Mouse (Mus musculus) MEL (cell line): ENCODE measurements around the gene Tec.

ENCODE experiments used
- BHLHE40 ChIP-seq: IDR thresholded peaks from 2 replicates; pipeline ENCODE4 v1.6.1; 2012; ENCODE audit warnings: low read depth, mild to moderate bottlenecking, inconsistent platforms, low read length, improper control_type of control experiment, borderline replicate concordance
- CHD2 ChIP-seq: IDR thresholded peaks from 2 replicates; pipeline ENCODE4 v1.6.1; 2011; ENCODE audit warnings: low read length, improper control_type of control experiment
- CTCF ChIP-seq, 3 experiments: IDR thresholded peaks in 2 of 3; conservative IDR thresholded peaks in 1 of 3; 2 replicates each; pipeline ENCODE4 v1.5.1; 2011 to 2012; ENCODE audit warnings: low read length in 3 of 3, low read depth in 2 of 3, mild to moderate bottlenecking in 2 of 3, improper control_type of control experiment in 1 of 3, inconsistent platforms in 1 of 3, mixed read lengths in 1 of 3, moderate library complexity in 1 of 3; ENCODE audit not compliant: control insufficient read depth in 1 of 3, insufficient read depth in 1 of 3, poor library complexity in 1 of 3, severe bottlenecking in 1 of 3
- HCFC1 ChIP-seq: IDR thresholded peaks from 2 replicates; pipeline ENCODE4 v1.6.1; 2012; ENCODE audit warnings: low read depth, mild to moderate bottlenecking, inconsistent platforms, low read length, improper control_type of control experiment, moderate library complexity
- KAT2A ChIP-seq: conservative IDR thresholded peaks from 2 replicates; pipeline ENCODE4 v1.6.1; 2012; ENCODE audit warnings: low read depth, low read length, improper control_type of control experiment, inconsistent platforms
- POLR2A ChIP-seq, 2 experiments: IDR thresholded peaks; 2 replicates each; pipeline ENCODE4 v1.6.1; 2011 to 2012; ENCODE audit warnings: low read length in 2 of 2, mild to moderate bottlenecking in 2 of 2, control low read depth in 1 of 2, improper control_type of control experiment in 1 of 2, low read depth in 1 of 2, moderate library complexity in 1 of 2; ENCODE audit not compliant: control insufficient read depth in 1 of 2, insufficient read depth in 1 of 2, poor library complexity in 1 of 2
- TBP ChIP-seq: IDR thresholded peaks from 2 replicates; pipeline ENCODE4 v1.8.0; 2011; ENCODE audit warnings: low read depth, low read length, improper control_type of control experiment
- USF2 ChIP-seq, 2 experiments: IDR thresholded peaks; 2 replicates each; pipeline ENCODE4 v1.6.1; 2011 to 2012; ENCODE audit warnings: improper control_type of control experiment in 2 of 2, low read length in 2 of 2, borderline replicate concordance in 1 of 2, inconsistent platforms in 1 of 2, low read depth in 1 of 2, mild to moderate bottlenecking in 1 of 2; ENCODE audit not compliant: insufficient read depth in 1 of 2

DNA sequence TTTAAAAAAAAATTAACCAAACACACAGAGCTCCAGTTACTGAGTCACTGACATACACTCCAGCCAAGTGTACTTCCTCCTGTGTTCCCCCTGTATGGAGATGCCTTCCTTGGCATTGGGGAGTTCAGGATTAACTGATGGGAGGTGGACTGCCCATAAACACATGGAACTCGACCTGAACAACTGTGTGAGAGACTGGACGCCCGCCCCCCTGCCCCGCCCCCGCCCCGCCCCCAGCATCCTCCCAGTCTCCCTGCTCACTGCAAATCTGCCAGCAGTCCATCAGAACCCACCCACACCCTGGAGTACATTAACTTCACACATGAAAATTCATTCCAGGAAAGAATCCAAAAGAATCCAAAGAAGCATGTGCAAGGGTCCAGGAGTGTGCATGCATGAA is 76.5 kb downstream of the Tec start:
- no peak for TF ChIP-seq CHD2
- no peak for TF ChIP-seq USF2 (IDR thresholded peaks at IDR 0.05; ENCODE audit: borderline replicate concordance in 1 of 2, insufficient read depth in 1 of 2, low read depth in 1 of 2, low read length in 2 of 2)
- no peak for TF ChIP-seq HCFC1
- TF ChIP-seq POLR2A (IDR thresholded peaks at IDR 0.05; ENCODE audit: control insufficient read depth in 1 of 2, insufficient read depth in 1 of 2, low read depth in 1 of 2, low read length in 2 of 2, poor library complexity in 1 of 2): no peak
- no peak for TF ChIP-seq BHLHE40
- no peak for TF ChIP-seq CTCF (IDR thresholded peaks at IDR 0.05 in 2 of 3, conservative IDR thresholded peaks at IDR 0.05 in 1 of 3; ENCODE audit: control insufficient read depth in 1 of 3, insufficient read depth in 1 of 3, low read depth in 2 of 3, low read length in 3 of 3, poor library complexity in 1 of 3, severe bottlenecking in 1 of 3)
- TF ChIP-seq KAT2A: no peak
- no peak for TF ChIP-seq TBP
